Mouse (Mus musculus): Measurements from ENCODE around the gene Phlda3. TPM values are rescaled to one million over a fixed set of nuclear protein-coding genes. Genes with fewer than 3 reads are reported as not detected.

Phlda3 gene
- polyA plus RNA-seq, 1 experiment from 2014 or later = 14.8 TPM

GRCm38 (mm10) chr1:135731897-135732684 is 33.8 kb upstream of the Phlda3 start:
- peaks cover 4% of the 10 kb centered on the region; the same call in 1 of the 2 replicates for H3K9me3 ChIP-seq
- no peak overlapping the region for H3K9ac ChIP-seq (replicated peaks)
- no peak overlapping the region for H3K27ac ChIP-seq
- no peak overlapping the region for H3K4me2 ChIP-seq (replicated peaks)
- ATAC-seq = no peak
- 46% methylated on average over 11 of the region's 11 CpGs for WGBS
- H3K4me3 ChIP-seq (replicated peaks) = no peak overlapping the region
- H3K36me3 ChIP-seq = no peaks in the 10 kb centered on the region
- peaks cover 5% of the 10 kb centered on the region; the same call in 1 of the 2 replicates for H3K27me3 ChIP-seq
- H3K4me1 ChIP-seq (replicated peaks) = peaks cover 60% of the 10 kb centered on the region

- Histone ChIP-seq H3K27me3 (peaks cover 5% of the 10 kb centered on the region; the same call in 1 of the 2 replicates), H3K27ac (no peak overlapping the region), H3K4me3 (replicated peaks) (no peak overlapping the region), H3K4me2 (replicated peaks) (no peak overlapping the region), H3K9me3 (peaks cover 4% of the 10 kb centered on the region; the same call in 1 of the 2 replicates), H3K36me3 (no peaks in the 10 kb centered on the region), H3K9ac (replicated peaks) (no peak overlapping the region), H3K4me1 (replicated peaks) (peaks cover 51% of the 10 kb centered on the region)
- ATAC-seq = peak; percentile 65
- 33% methylated on average over 5 of the region's 7 CpGs for WGBS
These were observed 31.5 kb upstream of the Phlda3 start for GRCm38 (mm10) chr1:135734225-135734937.

- no peak for ATAC-seq
- WGBS = 36% methylated on average over 6 of the region's 6 CpGs
- Histone ChIP-seq H3K9me3 (peaks cover 4% of the 10 kb centered on the region; the same call in 1 of the 2 replicates), H3K4me1 (replicated peaks) (peaks cover 46% of the 10 kb centered on the region), H3K36me3 (no peaks in the 10 kb centered on the region), H3K9ac (replicated peaks) (no peak overlapping the region), H3K4me2 (replicated peaks) (no peak overlapping the region), H3K27me3 (no peaks in the 10 kb centered on the region), H3K27ac (no peak overlapping the region), H3K4me3 (replicated peaks) (no peak overlapping the region)
These were observed 30.5 kb upstream of the Phlda3 start for GRCm38 (mm10) chr1:135735460-135735859.

GRCm38 (mm10) chr1:135744987-135745386 is 20.9 kb upstream of the Phlda3 start:
- no peak overlapping the region for H3K27ac ChIP-seq
- no peak overlapping the region for H3K9ac ChIP-seq (replicated peaks)
- 89% methylated on average over 7 of the region's 7 CpGs for WGBS
- H3K27me3 ChIP-seq = no peaks in the 10 kb centered on the region
- H3K4me1 ChIP-seq (replicated peaks) = peaks cover 12% of the 10 kb centered on the region
- H3K4me2 ChIP-seq (replicated peaks) = no peak overlapping the region
- ATAC-seq = no peak
- H3K36me3 ChIP-seq = no peaks in the 10 kb centered on the region
- no peak overlapping the region for H3K4me3 ChIP-seq (replicated peaks)
- no peaks in the 10 kb centered on the region for H3K9me3 ChIP-seq

GRCm38 (mm10) chr1:135746248-135746647 is 19.7 kb upstream of the Phlda3 start:
- H3K4me3 ChIP-seq (replicated peaks) = no peak overlapping the region
- H3K4me1 ChIP-seq (replicated peaks) = peaks cover 6% of the 10 kb centered on the region
- no peaks in the 10 kb centered on the region for H3K36me3 ChIP-seq
- H3K27ac ChIP-seq = no peak overlapping the region
- H3K9me3 ChIP-seq = no peaks in the 10 kb centered on the region
- 89% methylated on average over 4 of the region's 4 CpGs for WGBS
- H3K9ac ChIP-seq (replicated peaks) = no peak overlapping the region
- no peak for ATAC-seq
- H3K27me3 ChIP-seq = no peaks in the 10 kb centered on the region
- no peak overlapping the region for H3K4me2 ChIP-seq (replicated peaks)

GRCm38 (mm10) chr1:135752737-135753348 is 13.1 kb upstream of the Phlda3 start:
- no peaks in the 10 kb centered on the region for H3K36me3 ChIP-seq
- 0 out of 2 replicates have a peak, but pooled peaks cover 4% of the 10 kb centered on the region for H3K4me1 ChIP-seq (replicated peaks)
- 12% methylated on average over 10 of the region's 10 CpGs for WGBS
- no peak overlapping the region for H3K27ac ChIP-seq
- no peak overlapping the region for H3K9ac ChIP-seq (replicated peaks)
- H3K9me3 ChIP-seq = no peaks in the 10 kb centered on the region
- no peaks in the 10 kb centered on the region for H3K27me3 ChIP-seq
- H3K4me2 ChIP-seq (replicated peaks) = no peak overlapping the region
- peak; percentile 100 for ATAC-seq
- no peak overlapping the region for H3K4me3 ChIP-seq (replicated peaks)

- ATAC-seq = no peak
These were observed 10.6 kb upstream of the Phlda3 start for GRCm38 (mm10) chr1:135755287-135755686.

GRCm38 (mm10) chr1:135755913-135756312 is 10.0 kb upstream of the Phlda3 start:
- no peaks in the 10 kb centered on the region for H3K9me3 ChIP-seq
- H3K4me3 ChIP-seq (replicated peaks) = no peak overlapping the region
- H3K27me3 ChIP-seq = no peaks in the 10 kb centered on the region
- no peak overlapping the region for H3K9ac ChIP-seq (replicated peaks)
- WGBS = 92% methylated on average over 3 of the region's 3 CpGs
- H3K4me1 ChIP-seq (replicated peaks) = no peaks in the 10 kb centered on the region
- no peak for ATAC-seq
- no peak overlapping the region for H3K27ac ChIP-seq
- H3K4me2 ChIP-seq (replicated peaks) = no peak overlapping the region
- H3K36me3 ChIP-seq = no peaks in the 10 kb centered on the region

More at GRCm38 (mm10) chr1:135755287-135755686, 10.6 kb upstream of the Phlda3 start:
- WGBS = 71% methylated on average over 9 of the region's 9 CpGs
- no peaks in the 10 kb centered on the region for H3K9me3 ChIP-seq
- H3K27ac ChIP-seq = no peak overlapping the region
- H3K27me3 ChIP-seq = no peaks in the 10 kb centered on the region
- no peak overlapping the region for H3K4me3 ChIP-seq (replicated peaks)
- no peak overlapping the region for H3K4me2 ChIP-seq (replicated peaks)
- H3K4me1 ChIP-seq (replicated peaks) = no peaks in the 10 kb centered on the region
- H3K36me3 ChIP-seq = no peaks in the 10 kb centered on the region
- no peak overlapping the region for H3K9ac ChIP-seq (replicated peaks)

- H3K36me3 ChIP-seq = no peaks in the 10 kb centered on the region
- no peaks in the 10 kb centered on the region for H3K4me1 ChIP-seq (replicated peaks)
- 78% methylated on average over 8 of the region's 8 CpGs for WGBS
- no peak overlapping the region for H3K4me3 ChIP-seq (replicated peaks)
- H3K27me3 ChIP-seq = no peaks in the 10 kb centered on the region
- no peak overlapping the region for H3K27ac ChIP-seq
- no peak overlapping the region for H3K9ac ChIP-seq (replicated peaks)
- H3K9me3 ChIP-seq = no peaks in the 10 kb centered on the region
- no peak overlapping the region for H3K4me2 ChIP-seq (replicated peaks)
- ATAC-seq = no peak
These were observed 8.6 kb upstream of the Phlda3 start for GRCm38 (mm10) chr1:135757287-135757686.

- H3K4me2 ChIP-seq (replicated peaks) = no peak overlapping the region
- H3K4me3 ChIP-seq (replicated peaks) = no peak overlapping the region
- peaks cover 3% of the 10 kb centered on the region for H3K27me3 ChIP-seq
- WGBS = 34% methylated on average over 4 of the region's 4 CpGs
- ATAC-seq = no peak
- H3K4me1 ChIP-seq (replicated peaks) = no peaks in the 10 kb centered on the region
- H3K9ac ChIP-seq (replicated peaks) = no peak overlapping the region
- H3K36me3 ChIP-seq = no peaks in the 10 kb centered on the region
- no peaks in the 10 kb centered on the region for H3K9me3 ChIP-seq
- no peak overlapping the region for H3K27ac ChIP-seq
These were observed 6.2 kb upstream of the Phlda3 start for GRCm38 (mm10) chr1:135759685-135760084.

- Histone ChIP-seq H3K36me3 (no peaks in the 10 kb centered on the region), H3K4me3 (replicated peaks) (no peak overlapping the region), H3K27ac (no peak overlapping the region), H3K9me3 (no peaks in the 10 kb centered on the region), H3K4me1 (replicated peaks) (no peaks in the 10 kb centered on the region), H3K9ac (replicated peaks) (no peak overlapping the region), H3K27me3 (peaks cover 8% of the 10 kb centered on the region), H3K4me2 (replicated peaks) (no peak overlapping the region)
- WGBS = 69% methylated on average over 8 of the region's 8 CpGs
- no peak for ATAC-seq
These were observed 5.7 kb upstream of the Phlda3 start for GRCm38 (mm10) chr1:135760216-135760615.

GRCm38 (mm10) chr1:135761728-135762127 is 4.2 kb upstream of the Phlda3 start:
- H3K9ac ChIP-seq (replicated peaks) = no peak overlapping the region
- 94% methylated on average over 5 of the region's 5 CpGs for WGBS
- no peaks in the 10 kb centered on the region for H3K36me3 ChIP-seq
- H3K27me3 ChIP-seq = peaks cover 11% of the 10 kb centered on the region
- ATAC-seq = no peak
- H3K9me3 ChIP-seq = no peaks in the 10 kb centered on the region
- no peak overlapping the region for H3K4me3 ChIP-seq (replicated peaks)
- H3K27ac ChIP-seq = no peak overlapping the region
- H3K4me2 ChIP-seq (replicated peaks) = no peak overlapping the region
- peaks cover 12% of the 10 kb centered on the region for H3K4me1 ChIP-seq (replicated peaks)

Data from midbrain, embryonic 13.5 days (tissue).